Mouse (Mus musculus) MEL (cell line): ENCODE data around the gene Ier2.

Source experiments
- CTCF ChIP-seq, 3 experiments: IDR thresholded peaks in 2 of 3; conservative IDR thresholded peaks in 1 of 3; 2 replicates each; pipeline ENCODE4 v1.5.1; 2011 to 2012; ENCODE audit warnings: low read length in 3 of 3, low read depth in 2 of 3, mild to moderate bottlenecking in 2 of 3, improper control_type of control experiment in 1 of 3, inconsistent platforms in 1 of 3, mixed read lengths in 1 of 3, moderate library complexity in 1 of 3; ENCODE audit not compliant: control insufficient read depth in 1 of 3, insufficient read depth in 1 of 3, poor library complexity in 1 of 3, severe bottlenecking in 1 of 3
- EP300 ChIP-seq, 2 experiments: IDR thresholded peaks; 2 replicates each; pipeline ENCODE4 v1.6.1; 2011; ENCODE audit warnings: improper control_type of control experiment in 2 of 2, low read length in 2 of 2, low read depth in 1 of 2, mild to moderate bottlenecking in 1 of 2
- ETS1 ChIP-seq: IDR thresholded peaks from 2 replicates; pipeline ENCODE4 v1.6.1; 2012; ENCODE audit warnings: low read depth, mild to moderate bottlenecking, inconsistent platforms, low read length, improper control_type of control experiment, moderate library complexity
- JUND ChIP-seq: IDR thresholded peaks from 2 replicates; pipeline ENCODE4 v1.6.1; 2011; ENCODE audit warnings: low read depth, mild to moderate bottlenecking, improper control_type of control experiment, low read length
- MAFK ChIP-seq: IDR thresholded peaks from 2 replicates; pipeline ENCODE4 v1.6.1; 2011; ENCODE audit warnings: low read depth, mild to moderate bottlenecking, low read length, improper control_type of control experiment, borderline replicate concordance
- MAX ChIP-seq: IDR thresholded peaks from 2 replicates; pipeline ENCODE4 v1.6.1; 2011; ENCODE audit warnings: low read length, improper control_type of control experiment
- MAZ ChIP-seq: IDR thresholded peaks from 2 replicates; pipeline ENCODE4 v1.6.1; 2012; ENCODE audit warnings: low read depth, mild to moderate bottlenecking, inconsistent platforms, low read length, improper control_type of control experiment
- MXI1 ChIP-seq: IDR thresholded peaks from 2 replicates; pipeline ENCODE4 v1.6.1; 2011; ENCODE audit warnings: mild to moderate bottlenecking, low read depth, low read length, improper control_type of control experiment
- MYC ChIP-seq: IDR thresholded peaks from 2 replicates; pipeline ENCODE4 v1.6.1; 2011; ENCODE audit warnings: low read depth, mild to moderate bottlenecking, low read length, improper control_type of control experiment, moderate library complexity
- POLR2A ChIP-seq, 2 experiments: IDR thresholded peaks; 2 replicates each; pipeline ENCODE4 v1.6.1; 2011 to 2012; ENCODE audit warnings: low read length in 2 of 2, mild to moderate bottlenecking in 2 of 2, control low read depth in 1 of 2, improper control_type of control experiment in 1 of 2, low read depth in 1 of 2, moderate library complexity in 1 of 2; ENCODE audit not compliant: control insufficient read depth in 1 of 2, insufficient read depth in 1 of 2, poor library complexity in 1 of 2
- TCF12 ChIP-seq: IDR thresholded peaks from 2 replicates; pipeline ENCODE4 v1.6.1; 2014; ENCODE audit warnings: low read depth, mild to moderate bottlenecking, inconsistent platforms, low read length, improper control_type of control experiment, moderate library complexity
- ZNF384 ChIP-seq: IDR thresholded peaks from 2 replicates; pipeline ENCODE4 v1.6.1; 2012; ENCODE audit warnings: low read depth, mild to moderate bottlenecking, inconsistent platforms, low read length, improper control_type of control experiment

- TF ChIP-seq MAFK: no peak
- TF ChIP-seq MXI1: no peak
- TF ChIP-seq TCF12: no peak
- TF ChIP-seq CTCF (IDR thresholded peaks at IDR 0.05 in 2 of 3, conservative IDR thresholded peaks at IDR 0.05 in 1 of 3; ENCODE audit: control insufficient read depth in 1 of 3, insufficient read depth in 1 of 3, low read depth in 2 of 3, low read length in 3 of 3, poor library complexity in 1 of 3, severe bottlenecking in 1 of 3): no peak
- no peak for TF ChIP-seq MAZ
- TF ChIP-seq EP300 (IDR thresholded peaks at IDR 0.05; ENCODE audit: low read depth in 1 of 2, low read length in 2 of 2): no peak
- TF ChIP-seq MAX: no peak
- no peak for TF ChIP-seq JUND
- TF ChIP-seq ETS1: no peak
- TF ChIP-seq MYC: no peak
- TF ChIP-seq POLR2A (IDR thresholded peaks at IDR 0.05; ENCODE audit: control insufficient read depth in 1 of 2, insufficient read depth in 1 of 2, low read depth in 1 of 2, low read length in 2 of 2, poor library complexity in 1 of 2): no peak
- no peak for TF ChIP-seq ZNF384
Measured at GRCm38 (mm10) chr8:84668731-84669485, 6.3 kb upstream of the Ier2 start.
